Mouse (Mus musculus) CH12.LX (cell line): ENCODE data around the gene Pou2af1. TPM values are rescaled to one million over a fixed set of nuclear protein-coding genes. Genes with fewer than 3 reads are reported as not detected.

Experiments
- DNase-seq: peaks from one replicate; pipeline ENCODE4 v3.0.0-alpha.2; 2013; ENCODE audit errors: extremely low read depth
- H3K27ac ChIP-seq: 2 replicates; pipeline ENCODE4 v1.5.1; 2012; ENCODE audit warnings: low read depth, mild to moderate bottlenecking, control low read depth, moderate library complexity; ENCODE audit not compliant: insufficient read depth
- H3K27me3 ChIP-seq: replicated peaks from 2 replicates; pipeline ENCODE3; 2012; ENCODE audit warnings: inconsistent platforms
- H3K36me3 ChIP-seq, 2 experiments: replicated peaks in 1 of 2; 2 replicates each; pipeline versions ENCODE3 to v1.6.1; 2012; ENCODE audit warnings: inconsistent platforms in 1 of 2, low read length in 1 of 2, mild to moderate bottlenecking in 1 of 2, mixed read lengths in 1 of 2, moderate library complexity in 1 of 2; ENCODE audit not compliant: control insufficient read depth in 1 of 2, insufficient read depth in 1 of 2
- H3K4me1 ChIP-seq, 2 experiments: 2 replicates each; pipeline ENCODE4 v1.6.1; 2012; ENCODE audit warnings: inconsistent platforms in 1 of 2, moderate library complexity in 1 of 2; ENCODE audit not compliant: insufficient read depth in 2 of 2, control insufficient read depth in 1 of 2
- H3K4me2 ChIP-seq: 2 replicates; pipeline ENCODE4 v1.6.1; 2012; ENCODE audit warnings: low read depth, mild to moderate bottlenecking, control low read depth; ENCODE audit not compliant: poor library complexity, insufficient read depth, severe bottlenecking
- H3K4me3 ChIP-seq, 3 experiments: fragments of 150-350 bp in 1 of 3; sonication (generic) in 1 of 3; replicated peaks in 1 of 3; 2 replicates each; pipeline versions ENCODE3 to v1.5.1; 2011 to 2012; ENCODE audit warnings: low read depth in 2 of 3, low read length in 2 of 3, mild to moderate bottlenecking in 2 of 3, moderate library complexity in 2 of 3, control low read depth in 1 of 3, improper control_type of control experiment in 1 of 3, inconsistent platforms in 1 of 3, mixed read lengths in 1 of 3; ENCODE audit not compliant: poor library complexity in 1 of 3
- H3K79me2 ChIP-seq: replicated peaks from 2 replicates; pipeline ENCODE4 v1.6.1; 2012; ENCODE audit warnings: mild to moderate bottlenecking, moderate library complexity; ENCODE audit not compliant: control insufficient read depth, poor library complexity, insufficient read depth, severe bottlenecking; ENCODE audit errors: extremely low read depth
- H3K9ac ChIP-seq: 2 replicates; pipeline ENCODE4 v1.6.1; 2012; ENCODE audit warnings: low read depth, mild to moderate bottlenecking, control low read depth, moderate library complexity; ENCODE audit not compliant: insufficient read depth
- H3K9me3 ChIP-seq: replicated peaks from 2 replicates; pipeline ENCODE3; 2012; ENCODE audit warnings: low read length, inconsistent platforms, mixed read lengths
- ELF1 ChIP-seq: IDR thresholded peaks from 2 replicates; pipeline ENCODE4 v1.6.1; 2014; ENCODE audit warnings: low read depth, mild to moderate bottlenecking, inconsistent platforms, low read length, improper control_type of control experiment
- ETS1 ChIP-seq: conservative IDR thresholded peaks from 2 replicates; pipeline ENCODE4 v1.6.1; 2012; ENCODE audit warnings: low read depth, mild to moderate bottlenecking, inconsistent platforms, low read length, improper control_type of control experiment, moderate library complexity
- GABPA ChIP-seq: IDR thresholded peaks from 2 replicates; pipeline ENCODE4 v1.6.1; 2012; ENCODE audit warnings: low read depth, low read length, improper control_type of control experiment, inconsistent platforms; ENCODE audit not compliant: insufficient replicate concordance
- HCFC1 ChIP-seq: IDR thresholded peaks from 2 replicates; pipeline ENCODE4 v1.6.1; 2012; ENCODE audit warnings: low read depth, mild to moderate bottlenecking, inconsistent platforms, low read length, improper control_type of control experiment
- JUN ChIP-seq: IDR thresholded peaks from 2 replicates; pipeline ENCODE4 v1.6.1; 2011; ENCODE audit warnings: low read depth, mild to moderate bottlenecking, low read length, improper control_type of control experiment, moderate library complexity; ENCODE audit not compliant: insufficient read depth
- JUND ChIP-seq: conservative IDR thresholded peaks from 2 replicates; pipeline ENCODE4 v1.6.1; 2011; ENCODE audit warnings: low read depth, low read length, improper control_type of control experiment
- MAFK ChIP-seq: IDR thresholded peaks from 2 replicates; pipeline ENCODE4 v1.6.1; 2011; ENCODE audit warnings: low read length, improper control_type of control experiment; ENCODE audit not compliant: insufficient replicate concordance
- MAX ChIP-seq: IDR thresholded peaks from 2 replicates; pipeline ENCODE4 v1.6.1; 2011; ENCODE audit warnings: low read length, improper control_type of control experiment
- NELFE ChIP-seq: IDR thresholded peaks from 2 replicates; pipeline ENCODE4 v1.6.1; 2011; ENCODE audit warnings: low read depth, low read length, improper control_type of control experiment
- NRF1 ChIP-seq: IDR thresholded peaks from 2 replicates; pipeline ENCODE4 v1.6.1; 2014; ENCODE audit warnings: low read depth, mild to moderate bottlenecking, inconsistent platforms, low read length, improper control_type of control experiment, moderate library complexity
- POLR2A ChIP-seq: IDR thresholded peaks from 2 replicates; pipeline ENCODE4 v1.6.1; 2011; ENCODE audit warnings: low read depth, mild to moderate bottlenecking, improper control_type of control experiment, low read length
- POLR2AphosphoS2 ChIP-seq: IDR thresholded peaks from 2 replicates; pipeline ENCODE4 v1.6.1; 2011; ENCODE audit warnings: low read depth, low read length, improper control_type of control experiment
- SIN3A ChIP-seq: IDR thresholded peaks from 2 replicates; pipeline ENCODE4 v1.6.1; 2012; ENCODE audit warnings: low read length, improper control_type of control experiment, inconsistent platforms
- SMC3 ChIP-seq: IDR thresholded peaks from 2 replicates; pipeline ENCODE4 v1.6.1; 2011; ENCODE audit warnings: low read depth, low read length, improper control_type of control experiment
- TCF12 ChIP-seq: IDR thresholded peaks from 2 replicates; pipeline ENCODE4 v1.6.1; 2014; ENCODE audit warnings: low read depth, mild to moderate bottlenecking, inconsistent platforms, low read length, improper control_type of control experiment
- USF1 ChIP-seq: IDR thresholded peaks from 2 replicates; pipeline ENCODE4 v1.6.1; 2014; ENCODE audit warnings: low read depth, mild to moderate bottlenecking, inconsistent platforms, low read length, improper control_type of control experiment
- USF2 ChIP-seq: conservative IDR thresholded peaks from 2 replicates; pipeline ENCODE4 v1.6.1; 2011; ENCODE audit warnings: low read depth, low read length, improper control_type of control experiment
- ZC3H11A ChIP-seq: IDR thresholded peaks from 2 replicates; pipeline ENCODE4 v1.6.1; 2012; ENCODE audit warnings: low read depth, mild to moderate bottlenecking, inconsistent platforms, low read length, improper control_type of control experiment
- ZKSCAN1 ChIP-seq: IDR thresholded peaks from 2 replicates; pipeline ENCODE4 v1.6.1; 2012; ENCODE audit warnings: low read depth, inconsistent platforms, low read length, improper control_type of control experiment, borderline replicate concordance
- ZMIZ1 ChIP-seq: IDR thresholded peaks from 2 replicates; pipeline ENCODE4 v1.6.1; 2012; ENCODE audit warnings: low read depth, mild to moderate bottlenecking, inconsistent platforms, low read length, improper control_type of control experiment
- dilution Hi-C: fragments of 300-500 bp; cut with MboI; formaldehyde crosslinking; loops from 2 replicates; pipeline ENCODE4 v1.14.3; 2020; ENCODE audit warnings: low sequenced_read_pairs; ENCODE audit not compliant: extremely low pct_unique_long_range_greater_than_20kb, extremely low pct_ligation_motif_present
- in situ Hi-C: fragments of 300-500 bp; cut with MboI; formaldehyde crosslinking; loops from 3 replicates; pipeline ENCODE4 v1.14.3; 2019; ENCODE audit warnings: low sequenced_read_pairs, low pct_ligation_motif_present, low pct_unique_long_range_greater_than_20kb, mixed read lengths
- polyA plus RNA-seq: library from polyadenylated mRNA; unstranded; fragments of >175 nt; gene quantifications from 2 replicates; pipeline ENCODE4 v1.2.1, GENCODE M21; 2012; ENCODE audit warnings: low read depth; ENCODE audit not compliant: insufficient read length
- total RNA-seq, 2 experiments: library from RNA; depleted of rRNA; stranded (reverse); fragments of 300-350 nt in 1 of 2; fragments of >200 nt in 1 of 2; gene quantifications; 2 replicates each; pipeline ENCODE4 v1.2.3; 2012 to 2014

Pou2af1 gene
- total and polyA plus RNA-seq, 3 experiments: 87.4 to 303 (median 173) TPM

- no peaks in the 10 kb centered on the region for H3K36me3 ChIP-seq
- H3K9me3 ChIP-seq: no peaks in the 10 kb centered on the region
- no peak overlapping the region for H3K27ac ChIP-seq
- dilution Hi-C loops: no loop called here
- in situ Hi-C loops: loop anchor here (25.0 kb wide), 2 partner anchors 594 to 744 kb away; partner anchors contain the start of gene Arhgap20
- no peak overlapping the region for H3K9ac ChIP-seq
- H3K4me2 ChIP-seq: no peak overlapping the region
- peaks cover 28 to 45% of the 10 kb centered on the region in 2 experiments for H3K4me1 ChIP-seq
- no peak for DNase-seq
- H3K27me3 ChIP-seq: no peaks in the 10 kb centered on the region
- no peak overlapping the region for H3K4me3 ChIP-seq
- H3K79me2 ChIP-seq: no peaks in the 10 kb centered on the region
- TF ChIP-seq TCF12 (no peak), MAFK (no peak)
- TF ChIP-seq, all 38 proteins: peak for 0
These were observed 45.6 kb upstream of the Pou2af1 start for GRCm38 (mm10) chr9:51167954-51168353.

- no peak overlapping the region for H3K27ac ChIP-seq
- H3K9me3 ChIP-seq: no peaks in the 10 kb centered on the region
- TF ChIP-seq HCFC1: no peak
- no peak for TF ChIP-seq ELF1
- no peak for TF ChIP-seq NRF1
- no peak for TF ChIP-seq SMC3
- no peak for TF ChIP-seq USF2
- TF ChIP-seq JUND: no peak
- no peak for TF ChIP-seq POLR2AphosphoS2
- TF ChIP-seq SIN3A: no peak
- TF ChIP-seq POLR2A: no peak
- no peak for TF ChIP-seq NELFE
- TF ChIP-seq ZKSCAN1: no peak
- no peak for TF ChIP-seq JUN
- TF ChIP-seq MAX: no peak
- H3K9ac ChIP-seq: no peak overlapping the region
- in situ Hi-C loops: loop anchor here (25.0 kb wide), 2 partner anchors 594 to 744 kb away; partner anchors contain the start of gene Arhgap20
- H3K4me3 ChIP-seq: no peak overlapping the region
- dilution Hi-C loops: no loop called here
- H3K79me2 ChIP-seq: no peaks in the 10 kb centered on the region
- H3K36me3 ChIP-seq: no peaks in the 10 kb centered on the region
- no peak overlapping the region for H3K4me2 ChIP-seq
- DNase-seq: no peak
- H3K27me3 ChIP-seq: no peaks in the 10 kb centered on the region
- peaks cover 26 to 38% of the 10 kb centered on the region in 2 experiments for H3K4me1 ChIP-seq
These were observed 44.8 kb upstream of the Pou2af1 start for GRCm38 (mm10) chr9:51168698-51169097.

- no peaks in the 10 kb centered on the region for H3K36me3 ChIP-seq
- peaks cover 23 to 34% of the 10 kb centered on the region in 2 experiments for H3K4me1 ChIP-seq
- no peak for DNase-seq
- no peaks in the 10 kb centered on the region for H3K79me2 ChIP-seq
- no peak overlapping the region for H3K4me3 ChIP-seq
- H3K4me2 ChIP-seq: no peak overlapping the region
- dilution Hi-C loops (no loop called here), in situ Hi-C loops (loop anchor here (25.0 kb wide), 2 partner anchors 593 to 743 kb away; partner anchors contain the start of gene Arhgap20)
- no peaks in the 10 kb centered on the region for H3K9me3 ChIP-seq
- TF ChIP-seq ZKSCAN1 (no peak), GABPA (no peak), ETS1 (no peak), USF1 (no peak), ZMIZ1 (no peak), ZC3H11A (no peak)
- no peak overlapping the region for H3K27ac ChIP-seq
- no peaks in the 10 kb centered on the region for H3K27me3 ChIP-seq
- no peak overlapping the region for H3K9ac ChIP-seq
These were observed 44.4 kb upstream of the Pou2af1 start for GRCm38 (mm10) chr9:51169133-51169532.
